12 mouse cellular contexts compared by ENCODE assay signal in the genomic region with DNA sequence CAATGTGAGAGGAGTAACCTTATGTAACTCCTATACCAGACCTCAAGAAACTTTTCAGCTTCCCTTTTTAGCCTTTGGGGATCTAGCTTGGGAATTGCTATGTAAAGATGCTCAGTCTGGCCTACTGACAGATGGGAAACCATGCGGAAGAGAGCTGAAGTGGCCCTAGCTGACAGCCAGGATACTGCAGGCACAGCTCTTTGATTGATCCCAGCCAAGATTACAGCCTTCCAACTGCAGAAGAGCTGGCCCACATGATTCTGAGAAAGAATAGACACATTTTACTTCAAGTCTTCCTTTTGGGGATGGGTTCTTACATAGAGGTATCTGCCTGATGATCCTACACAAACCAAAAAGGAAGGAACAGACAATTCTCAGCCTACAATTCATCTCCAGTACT.
DNase-seq lines count a peak whose midpoint lies in the region; ATAC-seq and TF ChIP-seq lines count a peak whose summit lies in the region.
"Had no signal": no experiment of that assay in that cellular context is flagged by ENCODE, and none has a peak within 500 bp of the region (broad histone marks: within the 10 kb centered on the region; RNA-seq: fewer than 3 reads in every experiment).

No protein-coding gene starts in this region.

- no peak overlapping the region for H3K27ac ChIP-seq in kidney, postnatal 0 days
- H3K27ac ChIP-seq: heart, adult 2 months; limb, embryonic 12.5 days had no signal

- 86% methylated on average over 1 of the region's 1 CpGs for WGBS in kidney, postnatal 0 days

- no peaks in the 10 kb centered on the region for H3K36me3 ChIP-seq in kidney, postnatal 0 days (ENCODE audit: insufficient read depth, low read length)
- H3K36me3 ChIP-seq: limb, embryonic 12.5 days had no signal

- H3K27me3 ChIP-seq in kidney, postnatal 0 days (ENCODE audit: insufficient read depth, low read length) = no peaks in the 10 kb centered on the region
- H3K27me3 ChIP-seq: CH12.LX; limb, embryonic 12.5 days; Patski had no signal

- peak; percentile 15; the same call in 1 of the 2 replicates for TF ChIP-seq CTCF in kidney, postnatal 0 days (IDR thresholded peaks at IDR 0.05; ENCODE audit: low read depth)
- peak; percentile 9; the same call in 1 of the 2 replicates for TF ChIP-seq CTCF in brain, embryonic 14.5 days (IDR thresholded peaks at IDR 0.05; ENCODE audit: borderline replicate concordance, extremely low read depth, insufficient read depth, insufficient read length)

- no peak overlapping the region for H3K9ac ChIP-seq in kidney, postnatal 0 days (ENCODE audit: low read depth, low read length)
- H3K9ac ChIP-seq: limb, embryonic 12.5 days had no signal

- no peak for DNase-seq in kidney, postnatal 0 days (ENCODE audit: low spot score)
- DNase-seq in kidney, postnatal 4 days = no peak
- peak; percentile 12 for DNase-seq in Muller cell, postnatal 12 days (ENCODE audit: inconsistent ontology term)
- DNase-seq in brain, embryonic 14.5 days (ENCODE audit: low read depth) = peak; percentile 32
- DNase-seq in cerebellum, postnatal 25 days = peak; percentile 60 to 73
- no peak for DNase-seq in ovary, postnatal 14 days (ENCODE audit: low spot score)
- DNase-seq: heart, adult 2 months; lung, adult 18-20 months had no signal

- TF ChIP-seq POLR2A in brain, embryonic 14.5 days (IDR thresholded peaks at IDR 0.05; ENCODE audit: borderline replicate concordance, extremely low read depth, insufficient read depth, insufficient read length, poor library complexity, severe bottlenecking) = no peak

- H3K4me3 ChIP-seq in kidney, postnatal 0 days (replicated peaks; ENCODE audit: low read depth, low read length) = no peak overlapping the region
- H3K4me3 ChIP-seq: heart, adult 2 months; limb, embryonic 12.5 days had no signal

- ATAC-seq in kidney, postnatal 0 days (replicated peaks; ENCODE audit: low FRiP score, low read depth) = no peak
- ATAC-seq in CD4-positive, CD25-positive, alpha-beta regulatory T cell, adult 4 months = no peak
- ATAC-seq: Patski had no signal

- no peak overlapping the region for H3K4me2 ChIP-seq in kidney, postnatal 0 days (ENCODE audit: low read length)
- H3K4me2 ChIP-seq: limb, embryonic 12.5 days had no signal

- no peaks in the 10 kb centered on the region for H3K9me3 ChIP-seq in kidney, postnatal 0 days (replicated peaks; ENCODE audit: low read length)
- H3K9me3 ChIP-seq: limb, embryonic 12.5 days had no signal

- H3K4me1 ChIP-seq in kidney, postnatal 0 days (replicated peaks; ENCODE audit: insufficient read depth, low read length) = no peaks in the 10 kb centered on the region
- H3K4me1 ChIP-seq: limb, embryonic 12.5 days had no signal

Comparison
In these comparisons a context has a peak if more than half of its experiments do, and no peak if none do; other contexts are left out.
1. DNase-seq: peak in Muller cell, postnatal 12 days (single experiment), brain, embryonic 14.5 days (single experiment) and cerebellum, postnatal 25 days (2 of 2); none in kidney, postnatal 0 days (single experiment), kidney, postnatal 4 days (0 of 2) and ovary, postnatal 14 days (single experiment).